Mouse (Mus musculus) layer of hippocampus, adult 11-12 months (tissue): ENCODE results near the gene Agrn.
"Not testable (repeated sequence)": the region's sequence is repeated elsewhere in the genome, so short reads cannot be mapped to it uniquely, and the experiment has no call there.

ENCODE experiments used
- DNase-seq: peaks from one replicate; pipeline ENCODE4 v3.0.0; 2022; ENCODE audit warnings: low spot score

Agrn gene

DNA sequence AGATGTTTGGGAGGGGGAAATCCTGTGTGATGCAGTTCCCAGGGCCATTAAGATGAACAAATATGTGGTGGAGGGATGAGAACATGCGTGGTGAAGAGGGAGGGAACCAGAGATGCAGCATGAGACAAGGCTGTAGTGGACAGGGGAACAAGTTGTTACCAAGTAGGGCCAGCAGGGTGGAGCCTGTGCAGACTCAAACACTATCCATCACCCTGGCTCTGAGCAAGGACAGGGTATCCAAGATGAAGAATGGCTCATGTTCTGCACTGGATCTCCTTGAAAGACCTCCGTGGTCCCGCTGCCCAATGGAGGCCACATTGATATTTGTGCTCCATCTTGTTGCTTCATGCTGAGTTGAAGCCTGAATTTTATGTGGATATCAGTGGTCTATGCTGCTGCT is 42.5 kb downstream of the Agrn start:
- no peak for DNase-seq

DNA sequence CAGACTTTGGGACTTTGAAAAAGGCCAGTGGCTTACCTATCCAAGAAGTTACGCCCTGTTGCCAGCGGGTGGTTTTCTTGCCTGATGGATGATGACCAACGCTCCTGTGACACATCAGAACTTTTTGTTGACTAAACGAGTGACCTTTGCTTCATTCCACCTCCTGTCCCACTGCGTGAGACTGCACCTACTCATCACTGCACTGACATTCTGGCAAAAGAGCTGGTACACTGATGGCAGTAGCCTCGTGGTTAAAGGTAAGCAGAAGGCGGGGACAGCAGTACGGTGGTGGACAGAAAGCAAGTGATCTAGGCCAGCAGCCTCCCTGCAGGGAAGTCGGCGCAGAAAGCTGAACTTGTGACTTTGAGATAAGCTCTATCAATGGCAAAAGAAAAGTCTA is 46.4 kb downstream of the Agrn start:
- DNase-seq = not testable (repeated sequence)

DNA sequence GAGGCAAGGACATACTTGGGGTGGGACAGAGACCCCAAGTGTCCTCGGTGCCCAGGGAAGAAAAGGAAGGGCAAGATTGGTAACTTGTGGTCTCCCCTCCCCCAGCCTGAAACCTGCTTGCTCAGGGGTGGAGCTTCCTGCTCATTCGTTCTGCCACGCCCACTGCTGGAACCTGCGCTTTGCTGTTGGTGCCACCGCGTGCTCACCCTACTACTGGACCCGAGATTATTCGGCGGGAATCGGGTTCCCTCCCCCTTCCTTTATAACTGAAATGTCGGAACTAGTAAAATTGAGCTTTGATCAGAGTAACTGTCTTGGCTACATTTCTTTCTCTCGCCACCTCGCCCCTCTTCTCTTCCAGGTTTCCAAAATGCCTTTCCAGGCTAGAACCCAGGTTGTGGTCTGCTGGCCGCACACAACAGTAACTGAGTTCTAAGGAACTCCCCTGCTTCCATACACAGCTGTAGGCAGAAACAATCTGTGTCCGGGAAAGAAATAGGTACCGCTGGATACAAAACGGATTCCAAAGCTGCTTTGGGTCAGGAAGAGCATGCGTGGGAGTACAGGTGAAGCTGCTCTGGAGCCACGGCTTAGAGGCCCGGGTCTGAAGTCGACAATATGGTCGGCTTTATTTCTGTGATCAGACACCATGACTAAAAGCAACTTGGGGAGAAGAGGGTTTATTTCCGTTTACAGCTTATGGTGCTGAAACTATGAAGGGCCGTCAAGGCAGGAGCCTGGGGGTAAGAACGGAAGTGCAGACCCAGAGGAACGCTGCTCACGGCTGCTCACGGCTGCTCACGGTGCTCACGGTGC is 60.8 kb downstream of the Agrn start:
- no peak for DNase-seq

DNA sequence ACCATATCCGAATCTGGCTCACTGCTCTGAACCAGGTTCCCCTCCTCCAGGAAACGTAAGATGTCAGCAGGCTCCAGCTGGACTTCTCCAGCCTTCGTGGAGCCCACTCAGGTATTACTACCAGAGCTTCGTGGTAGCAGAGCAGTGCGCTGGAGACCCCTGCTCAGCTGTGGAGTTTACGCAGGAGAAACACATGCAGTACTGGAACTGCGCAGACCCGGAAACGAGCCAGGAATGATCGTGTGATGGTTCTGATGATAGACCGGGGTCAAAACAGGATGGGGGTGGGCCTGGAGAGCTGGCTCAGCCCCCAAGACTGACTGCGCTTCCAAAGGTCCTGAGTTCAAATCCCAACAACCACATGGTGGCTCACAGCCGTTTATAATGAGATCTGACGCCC is 61.5 kb downstream of the Agrn start:
- no peak for DNase-seq

DNA sequence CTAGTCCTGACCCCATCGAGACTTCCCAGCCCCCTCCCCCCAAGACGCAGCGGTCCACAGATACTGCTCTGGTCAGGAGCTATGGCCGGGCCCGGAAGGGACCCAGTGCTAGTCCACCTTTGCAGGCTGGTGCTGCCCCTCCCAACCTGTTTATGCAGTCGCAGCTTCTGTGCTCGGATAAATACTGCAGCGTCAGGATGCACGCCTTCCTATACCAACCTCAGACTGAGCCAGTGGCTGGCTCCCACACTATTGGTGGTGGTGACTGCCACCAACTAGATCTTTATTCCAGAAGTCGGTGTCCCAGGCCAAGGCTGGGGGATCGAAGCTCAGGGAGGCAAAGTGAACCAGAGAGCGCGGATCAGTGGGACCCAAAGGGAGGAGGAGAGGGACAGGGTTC is 62.2 kb downstream of the Agrn start:
- no peak for DNase-seq

DNA sequence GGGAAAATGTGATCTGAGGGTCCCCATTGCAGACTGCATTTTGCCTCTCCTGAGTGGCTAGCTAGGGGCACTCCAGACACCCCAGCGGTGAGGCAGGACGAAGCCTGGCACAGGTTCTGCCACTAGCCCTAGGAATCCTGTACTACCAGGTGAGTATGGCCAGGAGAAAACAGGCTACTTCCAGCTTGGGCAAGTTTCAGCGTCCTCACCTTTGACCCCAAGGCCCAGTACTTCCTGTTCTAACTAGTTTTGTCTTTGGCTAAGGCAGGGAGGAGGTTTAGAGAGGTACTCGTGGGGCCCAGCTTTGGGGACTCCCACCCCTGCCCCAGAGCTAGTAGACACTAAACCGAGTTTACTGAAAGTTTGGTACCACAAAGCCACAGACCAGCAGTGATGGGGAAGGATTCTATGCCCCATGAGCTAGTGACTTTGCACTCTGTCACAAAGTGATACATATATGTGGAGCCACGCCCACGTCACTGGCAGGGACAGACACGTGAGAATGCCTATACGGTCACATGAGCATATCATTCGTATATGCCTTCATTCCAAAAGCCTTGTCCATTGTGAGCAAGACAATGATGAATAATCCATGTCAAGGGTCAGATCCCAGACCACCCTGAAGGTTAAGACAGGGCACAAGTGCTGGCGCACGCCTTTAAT is 63.2 kb downstream of the Agrn start:
- no peak for DNase-seq

DNA sequence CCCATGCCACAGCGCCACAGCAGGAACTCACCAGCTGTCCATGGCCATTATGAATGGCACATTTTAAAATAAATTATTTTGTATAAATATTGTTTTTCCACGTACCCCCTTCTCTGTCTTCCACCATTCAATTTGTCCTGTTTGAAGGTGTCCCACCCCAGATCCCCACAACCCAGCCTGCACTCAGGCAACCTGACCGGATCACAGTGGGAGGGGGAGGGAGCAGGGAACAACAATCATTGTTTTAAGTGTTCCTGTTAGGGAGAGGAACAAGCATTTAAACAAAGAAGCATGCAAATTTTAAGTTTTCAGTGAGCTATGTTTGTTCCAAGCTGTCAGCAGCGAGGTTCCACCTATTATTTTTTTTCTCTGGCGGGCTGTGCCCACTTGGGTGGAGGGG is 64.0 kb downstream of the Agrn start:
- DNase-seq = no peak

DNA sequence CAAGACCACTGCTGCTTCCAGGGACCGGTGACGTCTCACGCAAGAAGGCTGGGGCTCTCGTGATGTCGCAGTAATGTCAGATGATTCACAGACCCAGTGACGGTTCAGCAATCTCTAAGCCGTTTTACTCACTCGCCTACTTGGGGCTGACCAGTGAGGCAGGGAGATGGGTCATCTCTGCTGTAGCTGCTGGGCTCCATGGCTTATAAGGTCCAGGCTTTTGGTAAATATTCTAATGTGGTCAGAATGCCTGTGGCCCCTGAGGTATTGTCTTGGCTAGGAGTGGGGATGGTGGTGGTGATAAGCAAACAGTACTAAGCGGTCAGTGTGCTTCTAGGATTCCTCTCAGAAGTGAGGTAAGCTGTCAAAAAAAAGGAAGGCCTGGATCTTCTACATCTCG is 66.3 kb downstream of the Agrn start:
- no peak for DNase-seq

DNA sequence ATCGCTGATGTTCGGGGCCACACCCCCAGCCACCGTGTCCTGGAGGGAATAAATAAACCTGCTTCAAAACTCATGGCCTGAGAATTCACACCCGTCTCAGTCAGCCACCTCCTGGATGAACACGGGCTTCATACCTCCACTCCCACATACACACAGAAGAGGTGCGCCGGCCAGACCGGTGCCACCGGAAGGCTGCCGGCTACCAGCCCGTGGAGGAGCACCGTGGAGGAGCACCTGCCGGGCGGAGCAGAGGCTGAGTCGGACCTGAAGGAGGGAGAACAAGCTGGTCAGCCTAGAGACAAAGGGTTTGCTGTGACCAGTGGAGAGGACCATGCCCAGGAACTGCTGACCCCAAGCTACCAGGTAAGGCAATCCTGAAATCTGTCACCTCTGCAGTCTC is 66.9 kb downstream of the Agrn start, which contains the start of gene Rnf223:
Gene Rnf223, plus strand, starts transcription at position 78 of the 400 bp plus-strand sequence.
- DNase-seq = no peak

DNA sequence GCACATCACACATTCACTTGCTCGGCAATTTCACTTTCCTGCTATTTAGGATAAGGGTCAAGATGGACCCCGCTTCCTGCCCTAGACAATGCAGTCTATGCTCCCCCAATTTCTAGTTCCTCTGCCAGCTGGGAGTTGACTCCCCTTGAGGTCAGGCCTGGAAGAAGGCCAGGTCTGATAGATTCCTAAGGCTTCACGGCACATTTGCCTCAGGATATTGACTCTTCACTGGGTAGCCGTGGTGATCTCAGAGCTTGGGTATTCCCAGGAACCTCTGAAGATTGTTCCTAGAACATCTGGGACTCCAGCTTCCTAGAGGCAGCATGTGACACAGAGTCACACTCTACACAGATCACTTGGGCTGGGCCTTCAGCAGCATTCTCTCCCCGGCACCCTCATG is 68.5 kb downstream of the Agrn start:
- no peak for DNase-seq

DNA sequence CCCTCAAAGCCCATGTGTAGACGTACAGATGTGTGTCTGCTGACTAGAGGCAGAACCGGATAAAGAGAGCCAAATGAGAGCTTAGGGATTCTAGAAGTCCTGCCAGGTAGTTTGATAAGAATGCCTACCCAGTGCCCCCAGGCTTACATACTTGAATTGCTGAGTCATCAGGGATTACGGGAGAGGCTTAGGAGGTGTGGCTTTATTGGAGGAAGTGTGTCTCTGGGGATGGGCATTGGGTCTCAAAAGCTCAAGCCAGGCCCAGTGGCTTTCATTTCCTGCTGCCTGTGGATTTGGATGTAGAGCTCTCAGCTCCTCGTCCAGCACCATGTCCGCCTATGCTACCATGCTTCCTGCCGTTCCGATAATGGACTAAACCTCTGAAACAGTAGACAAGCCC is 70.4 kb downstream of the Agrn start:
- DNase-seq = no peak

DNA sequence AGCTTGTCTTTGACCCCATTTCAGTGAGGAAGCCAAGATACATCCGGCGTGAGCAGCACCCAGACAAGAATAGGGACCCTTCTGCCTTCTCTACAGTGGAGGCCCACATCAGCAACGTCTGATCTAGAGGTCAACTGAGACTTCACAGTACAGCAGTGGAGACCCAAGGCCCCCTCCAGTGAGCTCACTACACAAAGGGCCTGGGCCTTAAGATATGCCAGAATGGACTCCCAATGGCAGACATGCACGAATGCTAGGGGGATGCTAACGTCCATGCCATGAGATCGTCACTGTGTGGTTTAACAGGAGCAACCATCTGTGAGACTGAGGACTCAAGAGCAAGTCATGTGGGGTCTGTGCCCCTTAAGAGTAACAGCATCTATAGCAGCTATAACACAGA is 71.9 kb downstream of the Agrn start:
- DNase-seq = no peak

DNA sequence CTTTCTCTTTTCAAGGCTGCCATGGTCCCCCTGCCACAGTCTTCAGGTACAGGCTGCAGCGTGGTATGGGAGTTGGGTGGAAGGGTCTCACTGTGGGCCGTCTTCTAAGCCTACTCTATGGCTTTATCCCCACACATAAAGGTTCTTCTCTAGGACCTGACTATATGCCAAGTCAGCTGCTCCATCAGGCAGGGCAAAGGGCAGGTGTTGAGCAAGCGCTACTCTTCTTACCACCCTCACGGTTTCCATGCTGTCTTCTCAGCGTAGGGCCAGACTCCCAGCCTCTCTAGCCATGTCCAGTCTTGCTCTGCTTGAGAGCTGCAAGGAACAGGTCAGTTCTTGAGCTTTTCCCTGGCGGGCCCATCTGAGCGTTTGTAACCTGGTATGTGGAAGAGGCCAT is 73.2 kb downstream of the Agrn start:
- no peak for DNase-seq
